Mouse (Mus musculus) G1E (cell line): ENCODE data around the gene 1810037I17Rik. TPM values are rescaled to one million over a fixed set of nuclear protein-coding genes. Genes with fewer than 3 reads are reported as not detected.
A peak's percentile ranks its signal among the peaks of the same experiment; 100 is the strongest.

ENCODE experiments used
- ATAC-seq: 2 replicates; pipeline ENCODE4 v1.8.0; 2016; ENCODE audit warnings: mild to moderate bottlenecking; ENCODE audit not compliant: insufficient number of reproducible peaks, poor library complexity, low FRiP score, severe bottlenecking; ENCODE audit errors: extremely low read depth
- DNase-seq: peaks from one replicate; pipeline ENCODE4 v3.0.0; 2012; ENCODE audit warnings: low spot score
- H3K27me3 ChIP-seq: 2 replicates; pipeline ENCODE4 v1.6.1; 2012; ENCODE audit warnings: mild to moderate bottlenecking, low read length, inconsistent platforms; ENCODE audit not compliant: insufficient read depth
- H3K36me3 ChIP-seq: replicated peaks from 2 replicates; pipeline ENCODE3; 2012; ENCODE audit warnings: mild to moderate bottlenecking, inconsistent platforms
- H3K4me1 ChIP-seq: 2 replicates; pipeline ENCODE4 v1.6.1; 2012; ENCODE audit warnings: low read depth, low read length, inconsistent platforms, mixed read lengths; ENCODE audit not compliant: insufficient read depth
- H3K4me3 ChIP-seq: 2 replicates; pipeline ENCODE4 v1.5.1; 2012; ENCODE audit warnings: low read depth, mild to moderate bottlenecking, inconsistent platforms, low read length, moderate library complexity, mixed read lengths
- H3K9me3 ChIP-seq: replicated peaks from 2 replicates; pipeline ENCODE4 v1.6.1; 2012; ENCODE audit warnings: inconsistent platforms
- CTCF ChIP-seq: IDR thresholded peaks from 2 replicates; pipeline ENCODE4 v1.5.1; 2012; ENCODE audit warnings: low read depth, low read length, inconsistent platforms, mixed read lengths
- GATA1 ChIP-seq: IDR thresholded peaks from 2 replicates; pipeline ENCODE4 v1.6.1; 2012; ENCODE audit warnings: borderline replicate concordance, low read length, inconsistent platforms, mixed read lengths
- GATA2 ChIP-seq: IDR thresholded peaks from 2 replicates; pipeline ENCODE4 v1.6.1; 2012; ENCODE audit warnings: low read depth, low read length, inconsistent platforms, borderline replicate concordance
- POLR2AphosphoS5 ChIP-seq: IDR thresholded peaks from 2 replicates; pipeline ENCODE4 v1.6.1; 2012; ENCODE audit warnings: low read depth, low read length, inconsistent platforms; ENCODE audit not compliant: insufficient replicate concordance
- TAL1 ChIP-seq: conservative IDR thresholded peaks from 2 replicates; pipeline ENCODE4 v1.6.1; 2012; ENCODE audit warnings: low read depth, low read length, inconsistent platforms, mixed read lengths
- polyA plus RNA-seq: library from polyadenylated mRNA; stranded (reverse); fragments of >175 nt; gene quantifications from 2 replicates; pipeline ENCODE4 v1.2.3, GENCODE M21; 2012
- total RNA-seq, 2 experiments: library from RNA; stranded (forward) in 1 of 2; stranded (reverse) in 1 of 2; fragments of 200-1000 nt in 1 of 2; fragments of >200 nt in 1 of 2; fragmentation: Nextera tagmentation in 1 of 2; gene quantifications; 2 replicates each; pipeline ENCODE4 v1.2.3; 2014 to 2017

The 1810037I17Rik gene
- total and polyA plus RNA-seq, 3 experiments, result 52.0 to 120 (median 93.4) TPM

DNA sequence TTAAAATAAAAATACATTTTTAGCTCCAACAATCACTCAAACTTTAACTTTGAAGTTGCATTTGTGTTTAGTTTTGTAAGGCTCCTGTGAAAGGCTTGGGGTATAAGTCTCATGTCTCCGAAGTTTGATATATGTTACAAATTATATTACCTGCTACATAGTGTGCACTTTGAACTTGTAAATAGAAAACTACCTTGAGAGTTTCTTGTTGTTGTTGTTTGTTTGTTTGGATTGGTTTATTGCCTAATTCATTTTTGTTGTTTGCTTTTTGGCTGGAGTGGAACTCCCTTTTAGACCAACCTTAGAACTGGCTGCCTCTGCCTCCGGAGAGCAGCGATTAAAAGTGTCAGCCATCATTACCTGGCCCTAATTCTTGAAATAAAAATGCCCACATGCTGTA lies 29.2 kb upstream of the 1810037I17Rik start, which contains the start of gene Fabp2:
TSS of gene Fabp2 (plus strand) at position 301 of the 400 bp plus-strand sequence.
- H3K36me3 ChIP-seq, result no peaks in the 10 kb centered on the region
- DNase-seq, result no peak
- ATAC-seq, result no peak
- no peaks in the 10 kb centered on the region for H3K27me3 ChIP-seq
- H3K9me3 ChIP-seq, result no peaks in the 10 kb centered on the region
- no peaks in the 10 kb centered on the region for H3K4me1 ChIP-seq
- TF ChIP-seq GATA2 (no peak), GATA1 (no peak), POLR2AphosphoS5 (no peak), TAL1 (no peak), CTCF (no peak)
- H3K4me3 ChIP-seq, result no peak within 1 kb of the TSS

DNA sequence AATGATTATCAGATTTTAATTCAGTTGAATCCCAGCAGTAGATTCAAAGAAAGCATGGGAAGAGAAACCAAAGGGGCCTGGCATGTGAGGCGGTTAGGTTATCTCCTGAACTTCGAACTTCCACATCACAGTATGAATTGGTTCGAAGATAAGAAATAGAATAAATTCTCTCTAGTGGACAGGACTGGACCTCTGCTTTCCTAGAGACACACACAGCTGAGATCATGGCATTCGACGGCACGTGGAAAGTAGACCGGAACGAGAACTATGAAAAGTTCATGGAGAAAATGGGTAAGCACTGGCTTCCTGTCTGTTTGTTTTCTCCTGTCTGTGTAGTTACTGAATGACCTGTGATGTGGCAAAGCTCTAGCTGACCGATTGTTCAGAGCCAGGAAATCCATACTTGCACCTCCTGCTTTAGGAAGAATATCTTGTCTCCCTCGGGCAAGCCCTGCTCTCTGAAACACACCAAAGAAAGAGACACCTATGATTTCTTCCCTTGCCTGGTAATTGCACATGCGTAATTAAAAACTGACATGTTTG lies 28.7 kb upstream of the 1810037I17Rik start:
- ATAC-seq (no peak), DNase-seq (no peak)
- Histone ChIP-seq H3K27me3 (no peaks in the 10 kb centered on the region), H3K36me3 (no peaks in the 10 kb centered on the region), H3K4me1 (no peaks in the 10 kb centered on the region), H3K9me3 (no peaks in the 10 kb centered on the region), H3K4me3 (no peak overlapping the region)
- TF ChIP-seq TAL1 (no peak), CTCF (no peak), GATA2 (no peak), POLR2AphosphoS5 (no peak), GATA1 (no peak)

DNA sequence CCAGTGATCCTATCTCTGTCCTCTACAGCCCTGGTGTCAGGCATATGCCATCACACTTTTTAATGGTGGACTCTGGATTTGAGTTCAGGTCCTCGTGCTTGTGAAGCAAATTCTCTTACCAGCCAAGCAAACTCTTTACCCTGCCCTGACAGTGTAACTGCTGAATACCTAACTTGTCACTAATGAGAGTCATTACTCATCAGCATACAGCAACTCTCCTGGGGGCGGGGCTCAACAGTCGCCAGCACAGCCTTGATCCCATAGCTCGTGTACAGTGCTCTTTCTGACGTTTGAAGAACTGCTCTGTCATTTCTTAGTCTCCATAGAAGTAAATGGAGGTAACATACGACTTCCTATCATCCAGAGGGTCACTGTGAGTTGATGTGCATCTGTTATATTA lies 25.7 kb upstream of the 1810037I17Rik start:
- TF ChIP-seq GATA2, result no peak
- TF ChIP-seq TAL1, result no peak
- no peak for TF ChIP-seq CTCF
- no peak for TF ChIP-seq POLR2AphosphoS5
- no peak for TF ChIP-seq GATA1
- Histone ChIP-seq H3K4me1 (no peaks in the 10 kb centered on the region), H3K9me3 (no peaks in the 10 kb centered on the region), H3K27me3 (no peaks in the 10 kb centered on the region), H3K4me3 (no peak overlapping the region), H3K36me3 (no peaks in the 10 kb centered on the region)
- ATAC-seq, result no peak
- no peak for DNase-seq

DNA sequence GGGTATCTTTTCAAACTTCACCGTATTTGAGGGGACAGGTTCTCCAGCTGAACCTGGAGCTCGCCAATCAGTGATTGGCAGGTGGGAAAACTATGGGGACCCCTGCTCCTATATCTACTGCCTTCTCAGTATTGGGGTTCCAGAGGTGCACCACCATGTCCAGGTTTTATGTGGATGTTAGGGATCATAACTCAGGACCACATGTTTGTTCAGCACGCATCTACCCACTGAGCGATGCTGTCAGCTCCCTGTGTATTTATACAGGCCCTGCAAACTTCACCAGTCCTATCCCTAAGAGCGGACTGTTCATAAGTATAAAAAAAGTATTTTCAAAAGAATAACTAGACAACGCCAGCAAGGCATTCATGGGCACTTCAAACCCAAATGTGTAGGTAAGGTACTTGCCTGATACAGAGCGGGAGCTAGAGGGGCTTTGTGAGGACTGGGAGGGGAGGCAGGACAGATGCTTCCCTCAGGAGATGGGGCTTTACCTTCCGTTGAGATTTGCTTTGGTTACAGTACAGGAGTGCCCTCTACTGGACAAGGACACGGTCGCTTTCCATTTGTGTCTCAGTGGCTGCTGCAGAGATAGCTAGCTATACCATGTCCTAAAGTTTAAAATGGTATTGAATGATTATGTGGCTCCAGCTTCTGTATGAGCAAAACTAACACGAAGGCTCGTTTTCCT lies 20.1 kb upstream of the 1810037I17Rik start:
- no peaks in the 10 kb centered on the region for H3K36me3 ChIP-seq
- H3K4me1 ChIP-seq, result no peaks in the 10 kb centered on the region; the same call in 1 of the 2 replicates
- no peak overlapping the region for H3K4me3 ChIP-seq
- DNase-seq, result no peak
- TF ChIP-seq CTCF (peak; percentile 59), POLR2AphosphoS5 (no peak)
- peak; percentile 76 for ATAC-seq
- H3K27me3 ChIP-seq, result no peaks in the 10 kb centered on the region
- H3K9me3 ChIP-seq, result no peaks in the 10 kb centered on the region

DNA sequence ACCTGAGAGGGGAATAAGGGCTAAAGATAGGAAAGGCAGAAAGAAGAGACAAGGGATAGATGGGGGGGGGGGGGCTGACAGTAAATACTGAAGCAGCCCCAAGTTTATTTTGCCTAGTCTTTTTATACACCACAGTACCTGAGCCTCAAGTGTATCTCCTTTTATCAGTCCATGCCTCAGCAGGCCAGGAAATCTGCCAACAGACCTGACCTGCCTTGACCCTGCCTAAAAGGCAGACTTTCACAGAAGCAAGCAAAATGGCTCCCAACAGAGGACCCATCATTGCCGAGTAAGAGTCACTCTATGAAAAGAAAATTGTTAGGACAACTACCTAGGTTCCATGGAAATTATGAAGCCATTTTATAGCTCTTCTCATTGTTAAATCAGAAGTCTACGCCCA lies 16.2 kb upstream of the 1810037I17Rik start:
- Histone ChIP-seq H3K4me1 (no peaks in the 10 kb centered on the region; the same call in 1 of the 2 replicates), H3K9me3 (no peaks in the 10 kb centered on the region), H3K27me3 (no peaks in the 10 kb centered on the region), H3K36me3 (no peaks in the 10 kb centered on the region), H3K4me3 (no peak overlapping the region)
- TF ChIP-seq POLR2AphosphoS5 (no peak), TAL1 (no peak), GATA1 (no peak), GATA2 (no peak), CTCF (no peak)
- DNase-seq, result no peak
- no peak for ATAC-seq

DNA sequence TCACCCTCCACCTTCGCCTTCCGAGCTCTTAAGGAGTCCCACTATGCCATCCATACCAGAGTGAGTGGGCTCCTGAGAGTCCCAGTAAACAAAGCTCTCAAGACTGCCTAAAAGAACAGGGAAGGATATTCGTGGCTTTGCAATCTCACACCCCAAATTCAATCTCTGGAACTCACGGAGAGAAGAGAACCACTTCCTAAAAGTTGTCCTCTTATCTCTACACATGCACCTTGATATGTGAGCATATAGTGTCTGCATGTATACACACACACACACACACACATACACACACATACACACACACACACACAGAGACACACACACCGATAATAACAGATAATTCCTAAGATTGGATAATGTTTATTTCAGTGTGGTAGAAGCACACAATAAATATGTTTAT lies 8.5 kb upstream of the 1810037I17Rik start:
- H3K4me1 ChIP-seq, result peaks cover 33% of the 10 kb centered on the region
- no peak for DNase-seq
- H3K4me3 ChIP-seq, result no peak overlapping the region
- TF ChIP-seq POLR2AphosphoS5 (no peak), TAL1 (0 out of 2 replicates have a peak, but pooled peaks have one; percentile 21), CTCF (no peak), GATA1 (no peak), GATA2 (no peak)
- H3K36me3 ChIP-seq, result peaks cover 3% of the 10 kb centered on the region
- H3K9me3 ChIP-seq, result no peaks in the 10 kb centered on the region
- peak; percentile 36; the same call in 1 of the 2 replicates for ATAC-seq
- H3K27me3 ChIP-seq, result no peaks in the 10 kb centered on the region

DNA sequence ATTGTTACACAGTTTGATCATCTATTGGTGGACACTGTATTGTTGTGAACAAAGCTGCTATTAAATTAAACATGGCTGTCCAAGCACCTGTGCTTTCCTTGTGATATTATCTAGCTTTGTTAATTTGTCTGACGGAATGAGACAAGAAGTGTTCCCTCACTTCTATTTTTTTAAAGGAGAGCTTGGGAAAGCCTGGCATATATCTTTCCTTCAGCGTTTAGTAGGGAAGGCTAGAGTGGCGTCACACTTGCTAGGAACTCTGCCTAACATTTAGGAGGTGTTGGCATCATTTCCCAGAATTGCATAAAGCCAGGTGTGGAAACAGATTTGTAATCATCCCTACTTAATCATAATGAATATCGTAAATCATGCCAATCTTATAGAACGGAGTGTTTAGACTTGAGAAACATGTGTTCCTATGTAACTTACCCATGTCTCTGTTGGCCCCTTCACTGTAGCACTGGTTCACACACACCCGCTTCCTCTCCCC lies 7.8 kb upstream of the 1810037I17Rik start:
- TF ChIP-seq POLR2AphosphoS5 (no peak), TAL1 (no peak), CTCF (no peak), GATA1 (no peak), GATA2 (no peak)
- H3K9me3 ChIP-seq, result no peaks in the 10 kb centered on the region
- DNase-seq (no peak), ATAC-seq (no peak)
- peaks cover 40% of the 10 kb centered on the region for H3K4me1 ChIP-seq
- peaks cover 3% of the 10 kb centered on the region for H3K36me3 ChIP-seq
- no peaks in the 10 kb centered on the region for H3K27me3 ChIP-seq
- H3K4me3 ChIP-seq, result no peak overlapping the region
